Comparison of ENCODE assay signal across 8 mouse cellular contexts in genomic region chr11:55032286-55032685, GRCm38 (mm10). TPM values are rescaled to one million over a fixed set of nuclear protein-coding genes. Genes with fewer than 3 reads are reported as not detected.
DNase-seq lines count a peak whose midpoint lies in the region; ATAC-seq lines count a peak whose summit lies in the region.

No protein-coding gene starts in this region.

- peak; percentile 10 for DNase-seq in gastrocnemius, postnatal 10 days
- no peak for DNase-seq in gastrocnemius, postnatal 14 days
- peak; percentile 31 for DNase-seq in CD4-positive helper T cell, adult 2 months (ENCODE audit: low read depth, low spot score)
- no peak for DNase-seq in liver, embryonic 13.5 days
- DNase-seq in ovary, postnatal 36 days (ENCODE audit: low spot score), result no peak
- no peak for DNase-seq in adrenal gland, postnatal 10 days
- no peak for DNase-seq in spleen, postnatal 36 days (ENCODE audit: low spot score in 2 of 2)

- H3K4me1 ChIP-seq in forebrain, embryonic 13.5 days, result peaks cover 25% of the 10 kb centered on the region
- H3K4me1 ChIP-seq in liver, embryonic 13.5 days (replicated peaks), result peaks cover 54% of the 10 kb centered on the region

- H3K9ac ChIP-seq in forebrain, embryonic 13.5 days, result no peak overlapping the region
- peak overlapping the region; percentile 72 for H3K9ac ChIP-seq in liver, embryonic 13.5 days

- H3K27ac ChIP-seq in forebrain, embryonic 13.5 days, result no peak overlapping the region
- H3K27ac ChIP-seq in liver, embryonic 13.5 days, result peak overlapping the region; percentile 50

- intact Hi-C loops in gastrocnemius, postnatal 14 days (cut with DNase I; ENCODE audit: low total_unique reads), result no loop called here

- peaks cover 17% of the 10 kb centered on the region for H3K27me3 ChIP-seq in forebrain, embryonic 13.5 days
- H3K27me3 ChIP-seq in liver, embryonic 13.5 days, result 0 out of 2 replicates have a peak, but pooled peaks cover 7% of the 10 kb centered on the region

- H3K36me3 ChIP-seq in forebrain, embryonic 13.5 days (ENCODE audit: poor library complexity, severe bottlenecking), result no peaks in the 10 kb centered on the region
- no peaks in the 10 kb centered on the region for H3K36me3 ChIP-seq in liver, embryonic 13.5 days

- WGBS in forebrain, embryonic 13.5 days, result 28% methylated on average over 5 of the region's 5 CpGs
- 25% methylated on average over 5 of the region's 5 CpGs for WGBS in liver, embryonic 13.5 days (ENCODE audit: insufficient replicate concordance)

- peak overlapping the region; percentile 49 for H3K4me3 ChIP-seq in forebrain, embryonic 13.5 days
- peak overlapping the region; percentile 63 for H3K4me3 ChIP-seq in liver, embryonic 13.5 days (replicated peaks)

- peak overlapping the region; percentile 88 for H3K4me2 ChIP-seq in forebrain, embryonic 13.5 days
- H3K4me2 ChIP-seq in liver, embryonic 13.5 days, result peak overlapping the region; percentile 77

- no peak for ATAC-seq in forebrain, embryonic 13.5 days
- ATAC-seq in liver, embryonic 13.5 days (ENCODE audit: low read depth), result no peak

- H3K9me3 ChIP-seq in forebrain, embryonic 13.5 days (replicated peaks), result no peaks in the 10 kb centered on the region
- no peaks in the 10 kb centered on the region for H3K9me3 ChIP-seq in liver, embryonic 13.5 days (replicated peaks)

RNA-seq across cellular contexts. Expression of gene Anxa6, which starts 1.0 kb away (rescaled TPM):
- 100 to 1,000 TPM; 297 to 313 TPM for total RNA-seq in gastrocnemius, postnatal 10 days (2021)
- total RNA-seq in gastrocnemius, postnatal 14 days (2021), result 100 to 1,000 TPM; 222 to 236 TPM
- 28.2 and 29.6 TPM in 2 replicates for polyA plus RNA-seq in forebrain, embryonic 13.5 days (2015; fragmentation: Nextera tagmentation; extraction: Ambion mirVana)
- 45.3 and 50.2 TPM in 2 replicates for polyA plus RNA-seq in liver, embryonic 13.5 days (2015; fragmentation: Nextera tagmentation; extraction: Ambion mirVana)
- 100 to 1,000 TPM; 181 to 222 TPM for total RNA-seq in adrenal gland, postnatal 10 days (2021)

RNA-seq across cellular contexts. Expression of gene Ccdc69, which starts 45.6 kb away (rescaled TPM):
- 10 to 100 TPM; 14.1 to 14.4 TPM for total RNA-seq in gastrocnemius, postnatal 10 days (2021)
- 10 to 100 TPM in 1 of 2 experiments, 1 to 10 TPM in 1; 7.8 to 14.0 TPM for total RNA-seq in gastrocnemius, postnatal 14 days (2021)
- 0.23 and 0.43 TPM in 2 replicates for polyA plus RNA-seq in forebrain, embryonic 13.5 days (2015; fragmentation: Nextera tagmentation; extraction: Ambion mirVana)
- polyA plus RNA-seq in liver, embryonic 13.5 days (2015; fragmentation: Nextera tagmentation; extraction: Ambion mirVana), result 0.96 and 1.1 TPM in 2 replicates
- 1 to 10 TPM; 7.3 to 7.8 TPM for total RNA-seq in adrenal gland, postnatal 10 days (2021)

Comparison
In these comparisons a context has a peak if more than half of its experiments do, and no peak if none do; other contexts are left out.
1. DNase-seq: peak in gastrocnemius, postnatal 10 days (single experiment) and CD4-positive helper T cell, adult 2 months (single experiment); none in gastrocnemius, postnatal 14 days (single experiment), liver, embryonic 13.5 days (single experiment), ovary, postnatal 36 days (single experiment), adrenal gland, postnatal 10 days (single experiment) and spleen, postnatal 36 days (0 of 2).